Mouse (Mus musculus) heart, adult 9 months (tissue): ENCODE measurements around the gene Nefh.

Experiments
- DNase-seq, 2 experiments: peaks; one replicate each; pipeline ENCODE4 v3.0.0; 2022; ENCODE audit warnings: low spot score in 2 of 2

Gene Nefh

GRCm38 (mm10) chr11:4947813-4948174, at the start of gene Nefh:
Gene Nefh (minus strand): TSS chr11:4948064.
- DNase-seq: no peak

DNA sequence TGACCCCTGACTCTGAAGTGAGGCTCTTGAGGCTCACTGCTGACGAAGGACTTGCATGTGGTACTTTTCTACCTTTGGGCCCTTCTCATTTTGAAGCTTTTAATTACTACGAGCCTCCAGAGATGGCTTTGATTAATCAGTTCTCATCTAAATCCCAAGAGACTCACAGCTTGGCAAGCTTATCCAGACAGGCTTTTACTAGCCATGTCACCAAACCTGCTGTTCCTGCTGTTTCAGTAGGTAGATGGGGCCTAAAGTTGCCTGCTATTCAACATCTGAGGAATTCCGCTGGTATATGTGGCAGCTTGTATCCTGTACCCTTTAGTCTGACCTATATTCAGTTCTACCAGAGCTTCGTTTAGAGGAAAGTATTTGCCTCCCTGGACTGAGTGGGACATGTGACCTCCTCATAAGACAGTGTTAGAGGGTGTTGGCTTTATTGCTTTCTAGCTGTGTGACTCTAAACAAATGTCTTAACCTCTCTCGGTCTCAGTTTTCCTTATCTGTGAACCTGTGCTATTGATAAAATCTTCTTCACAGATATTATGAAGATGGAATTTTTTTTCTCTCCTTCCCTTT, 48.8 kb upstream of the Nefh start:
- DNase-seq: no peak

- DNase-seq: no peak
Measured at GRCm38 (mm10) chr11:4995676-4996075, 47.8 kb upstream of the Nefh start.

DNA sequence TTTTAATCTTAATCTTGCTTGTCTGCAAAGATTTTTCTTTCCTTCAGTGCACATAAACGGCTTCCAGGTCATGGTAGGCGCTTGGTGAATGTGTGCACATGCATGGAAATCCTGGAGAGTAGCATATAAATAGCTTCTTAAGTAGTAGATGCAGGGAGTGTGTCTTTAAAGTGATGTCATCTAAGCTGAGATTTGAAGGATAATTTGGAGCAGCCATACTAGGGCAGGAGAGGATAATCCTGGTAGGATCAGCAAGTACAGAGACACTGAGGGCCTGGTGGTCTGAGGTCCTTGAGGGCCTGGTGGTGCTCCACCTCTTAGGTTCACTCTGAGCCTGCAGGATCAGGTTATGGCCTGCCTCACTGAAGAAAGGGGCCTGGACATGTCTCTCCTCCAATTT, 44.6 kb upstream of the Nefh start:
- DNase-seq: no peak

DNA sequence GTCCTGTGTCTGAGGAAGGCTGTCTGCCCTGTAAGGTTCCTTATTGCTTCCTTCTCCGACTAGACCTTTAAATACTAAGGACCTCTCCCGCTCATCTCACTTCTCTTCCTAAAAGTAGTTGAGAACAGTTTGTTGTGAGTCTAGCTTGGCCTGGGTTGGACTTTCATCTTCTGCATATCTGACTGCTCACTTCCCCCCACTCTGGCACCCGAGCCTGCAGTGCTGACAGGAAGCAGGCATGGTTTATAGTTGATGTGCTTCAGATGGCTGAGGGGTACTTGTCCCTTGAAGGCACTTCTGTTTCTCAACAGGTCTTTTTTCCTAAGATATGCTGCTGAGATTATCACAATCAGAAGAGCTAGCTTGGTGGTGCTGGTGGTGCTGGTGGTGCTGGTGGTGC, 41.3 kb upstream of the Nefh start:
- peak in 1 of 2 experiments; percentile 24 for DNase-seq

GRCm38 (mm10) chr11:4987487-4987852, 39.6 kb upstream of the Nefh start:
- DNase-seq: no peak

- peak; percentile 83 to 84 for DNase-seq
Measured at GRCm38 (mm10) chr11:4986695-4987486, 39.0 kb upstream of the Nefh start, which contains the start of gene Ap1b1. Gene Ap1b1 (plus strand): TSS chr11:4986824.

- no peak for DNase-seq
Measured at GRCm38 (mm10) chr11:4984799-4985198, 36.9 kb upstream of the Nefh start.

DNA sequence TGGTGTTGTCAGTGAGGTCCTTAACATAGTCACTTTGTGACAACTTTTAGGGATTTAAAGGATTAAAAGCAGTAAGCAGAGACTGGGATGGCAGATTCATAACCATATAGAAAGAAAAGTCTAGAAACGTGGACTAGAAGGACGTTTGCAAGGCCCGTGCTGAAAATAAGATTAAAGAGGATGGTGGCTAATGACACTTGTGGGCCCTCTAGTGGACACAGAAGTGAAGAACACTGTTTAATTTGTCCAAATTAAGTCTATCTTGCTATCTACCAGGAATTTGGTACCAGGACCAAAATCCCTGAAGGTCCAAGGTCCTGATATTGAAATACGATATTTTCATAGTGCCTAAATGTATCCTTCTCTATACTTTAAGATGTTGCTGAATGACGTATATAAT, 36.4 kb upstream of the Nefh start:
- DNase-seq: peak in 1 of 2 experiments; percentile 49

DNA sequence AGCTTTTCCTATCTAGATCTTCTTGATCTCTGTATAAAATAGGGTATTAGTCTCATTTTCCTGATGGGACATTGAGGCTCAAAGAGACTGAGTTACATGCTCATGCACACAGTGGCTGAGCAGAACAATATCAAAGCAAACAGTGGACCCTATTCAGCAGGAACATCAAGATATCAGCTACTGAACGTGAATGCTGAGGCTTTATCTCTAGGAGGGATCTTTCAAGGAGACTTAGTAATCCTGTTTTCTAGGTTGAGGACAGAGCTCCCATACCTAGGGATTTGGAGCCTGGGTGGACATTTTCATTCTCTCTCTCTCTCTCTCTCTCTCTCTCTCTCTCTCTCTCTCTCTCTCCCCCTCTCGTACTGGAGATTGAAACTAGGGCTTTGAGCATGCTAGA, 35.7 kb upstream of the Nefh start:
- no peak for DNase-seq

DNA sequence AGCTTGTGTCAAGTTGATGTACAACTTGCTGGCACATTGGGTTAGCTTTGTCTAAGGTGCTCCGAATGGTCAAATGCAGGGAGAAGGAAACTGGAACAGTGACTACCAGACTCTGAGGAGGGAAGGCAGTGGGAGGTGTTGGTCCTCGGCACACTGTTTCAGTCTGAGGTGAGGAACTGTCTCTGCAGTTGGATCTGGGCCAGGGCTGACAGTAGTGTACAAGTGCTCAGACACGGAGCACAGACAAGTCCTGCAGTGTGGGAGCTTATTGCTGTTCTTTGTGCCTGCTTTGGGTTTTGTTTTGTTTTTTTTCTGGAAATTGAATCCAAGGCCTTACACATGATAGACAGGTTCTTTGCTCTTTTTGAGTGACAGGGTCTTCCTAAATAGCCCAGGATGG, 35.1 kb upstream of the Nefh start:
- DNase-seq: no peak

- peak in 1 of 2 experiments; percentile 31 for DNase-seq
Measured at GRCm38 (mm10) chr11:4975623-4976022, 27.8 kb upstream of the Nefh start.

GRCm38 (mm10) chr11:4974376-4975122, 26.7 kb upstream of the Nefh start:
- DNase-seq: no peak

DNA sequence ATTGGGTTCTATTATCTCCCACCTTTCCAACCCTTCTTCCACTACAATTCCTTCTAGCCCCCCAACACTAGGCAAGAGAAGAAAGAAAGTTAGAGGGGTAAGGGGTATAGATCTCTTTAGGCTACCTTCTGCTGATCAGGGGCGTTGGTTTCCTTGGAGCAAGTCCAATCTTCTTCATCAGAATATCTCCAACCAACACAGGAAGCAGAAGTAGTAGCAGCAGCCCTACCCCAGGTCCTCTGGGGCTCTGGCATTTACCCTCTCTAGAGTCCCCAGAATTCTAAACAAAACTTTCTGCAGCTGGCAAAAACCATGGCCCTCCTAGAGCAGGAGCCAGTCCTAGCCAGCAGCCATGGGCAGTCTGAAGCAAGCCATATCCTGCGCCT, 26.0 kb upstream of the Nefh start:
- no peak for DNase-seq

DNA sequence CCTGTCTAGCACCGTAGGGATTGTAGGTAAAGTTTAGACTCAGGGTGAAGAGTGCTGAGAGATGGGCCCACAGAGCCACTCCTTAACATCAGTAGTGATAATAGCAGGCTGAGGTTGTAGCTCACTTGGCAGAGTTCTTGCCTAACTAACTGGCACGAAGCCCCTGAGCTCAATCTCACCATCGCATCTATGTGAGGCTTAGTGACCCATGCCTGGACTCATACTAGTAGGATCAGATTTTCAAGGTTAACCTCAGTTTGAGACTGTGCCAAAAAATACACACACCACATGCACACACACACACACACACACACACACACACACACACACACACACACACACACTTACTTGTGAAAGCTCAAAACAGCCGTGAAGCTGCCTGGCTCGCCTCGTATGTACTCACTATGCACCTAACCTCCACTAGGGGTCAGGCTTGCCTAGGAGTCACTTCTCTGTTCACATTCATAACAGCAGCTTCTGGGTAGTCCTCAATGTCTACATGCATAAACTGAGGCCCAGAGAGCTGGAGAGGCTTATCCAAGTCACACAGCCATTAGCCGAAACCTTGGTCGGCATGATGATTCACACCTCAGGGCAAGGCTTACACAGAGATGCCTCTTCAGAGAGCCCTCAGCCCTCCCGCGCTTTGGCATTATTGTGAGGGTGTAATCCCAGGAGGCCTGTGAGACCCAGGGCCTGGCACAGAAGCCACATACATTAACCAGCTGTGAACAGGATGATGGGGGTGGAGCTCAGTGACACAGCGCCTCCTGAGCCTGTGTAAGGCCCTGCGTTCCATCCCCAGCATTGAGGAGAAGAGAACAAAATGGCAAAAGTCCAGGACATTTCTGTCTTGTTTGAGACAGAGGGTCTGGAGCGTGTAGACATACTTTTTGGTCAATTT, 25.4 kb upstream of the Nefh start:
- DNase-seq: peak in 1 of 2 experiments; percentile 44

- no peak for DNase-seq
Measured at GRCm38 (mm10) chr11:4968376-4968775, 20.5 kb upstream of the Nefh start.

- DNase-seq: no peak
Measured at GRCm38 (mm10) chr11:4967549-4967948, 19.7 kb upstream of the Nefh start.

DNA sequence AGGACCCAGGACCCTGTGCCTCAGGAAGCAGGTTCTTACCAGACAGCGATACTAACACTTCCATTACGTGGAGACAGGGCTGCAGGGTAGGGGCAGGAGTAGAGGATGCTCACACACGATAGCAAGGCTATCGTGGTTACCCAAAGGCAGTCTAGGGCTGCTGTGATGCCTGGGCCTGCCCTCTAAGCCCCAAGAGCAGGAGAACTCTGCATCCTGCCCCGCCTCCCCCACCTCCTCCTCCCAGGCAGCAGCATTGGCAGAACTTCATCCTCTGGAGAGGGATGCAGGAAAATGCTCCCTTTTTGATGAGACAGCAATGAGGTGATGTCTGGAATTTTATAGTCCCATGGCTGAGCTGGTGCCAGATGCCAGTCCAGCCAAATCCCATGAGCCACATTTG, 19.0 kb upstream of the Nefh start:
- no peak for DNase-seq

GRCm38 (mm10) chr11:4966325-4966724, 18.5 kb upstream of the Nefh start:
- no peak for DNase-seq

- no peak for DNase-seq
Measured at GRCm38 (mm10) chr11:4963099-4963808, 15.4 kb upstream of the Nefh start.

DNA sequence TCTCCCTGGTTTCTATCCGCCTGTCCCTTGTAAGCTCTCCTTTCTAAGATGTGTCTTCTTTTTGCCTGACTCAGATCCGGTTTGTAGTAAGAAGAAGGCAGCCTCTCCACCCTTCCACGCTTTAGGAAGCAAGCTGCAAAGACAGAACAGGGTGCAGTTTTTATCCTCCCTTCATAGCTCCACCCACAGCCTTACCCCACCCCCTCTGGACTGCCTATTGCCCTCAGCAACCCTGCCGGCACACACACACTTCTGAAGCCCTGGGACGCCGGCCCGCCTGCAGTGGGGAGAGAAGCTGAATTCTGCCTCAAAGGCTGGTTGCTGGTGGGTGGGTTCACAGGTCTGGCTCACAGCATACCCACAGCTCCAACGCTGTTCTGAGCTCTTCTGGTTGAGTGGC, 6.1 kb upstream of the Nefh start:
- DNase-seq: no peak
